Comparison of ENCODE assay signal across 8 mouse cellular contexts in genomic region chr12:15507576-15507975, GRCm38 (mm10).
A peak's percentile ranks its signal among the peaks of the same experiment; 100 is the strongest.
DNase-seq lines count a peak whose midpoint lies in the region; ATAC-seq lines count a peak whose summit lies in the region.

No protein-coding gene starts in this region.

- DNase-seq in 3T3-L1 (ENCODE audit: low read depth, low spot score) (peak; percentile 67), adipocyte (ENCODE audit: low spot score) (peak; percentile 6)
- peak; percentile 29 for DNase-seq in left cerebral cortex, adult 11 months (ENCODE audit: low spot score)
- peak; percentile 50 for DNase-seq in telencephalon, adult 2 months (ENCODE audit: low read depth, low spot score)
- DNase-seq in urinary bladder, postnatal 4 days (ENCODE audit: low spot score in 2 of 2) = no peak
- DNase-seq in testis, postnatal 14 days (ENCODE audit: low spot score) = no peak

- H3K9ac ChIP-seq in forebrain, embryonic 16.5 days (replicated peaks; ENCODE audit: low read depth, low read length) = no peak overlapping the region
- no peak overlapping the region for H3K9ac ChIP-seq in forebrain, embryonic 13.5 days

- 30% methylated on average over 7 of the region's 7 CpGs for WGBS in forebrain, embryonic 16.5 days
- WGBS in forebrain, embryonic 13.5 days = 29% methylated on average over 7 of the region's 7 CpGs

- no peak overlapping the region for H3K4me3 ChIP-seq in forebrain, embryonic 16.5 days (replicated peaks; ENCODE audit: low read length)
- H3K4me3 ChIP-seq in forebrain, embryonic 13.5 days = no peak overlapping the region

- H3K27ac ChIP-seq in forebrain, embryonic 16.5 days (ENCODE audit: low read length) = no peak overlapping the region
- H3K27ac ChIP-seq in forebrain, embryonic 13.5 days = no peak overlapping the region

- no peak overlapping the region for H3K4me2 ChIP-seq in forebrain, embryonic 16.5 days (ENCODE audit: low read length)
- H3K4me2 ChIP-seq in forebrain, embryonic 13.5 days = no peak overlapping the region

- H3K9me3 ChIP-seq in forebrain, embryonic 16.5 days (ENCODE audit: control insufficient read depth, low read length) = no peaks in the 10 kb centered on the region
- no peaks in the 10 kb centered on the region for H3K9me3 ChIP-seq in forebrain, embryonic 13.5 days (replicated peaks)

- peak; percentile 47; the same call in 1 of the 2 replicates for ATAC-seq in forebrain, embryonic 16.5 days
- ATAC-seq in forebrain, embryonic 13.5 days = no peak

- no peaks in the 10 kb centered on the region for H3K27me3 ChIP-seq in forebrain, embryonic 16.5 days (replicated peaks; ENCODE audit: control insufficient read depth, insufficient read depth, low read length)
- no peaks in the 10 kb centered on the region for H3K27me3 ChIP-seq in forebrain, embryonic 13.5 days

- H3K4me1 ChIP-seq in forebrain, embryonic 16.5 days (replicated peaks; ENCODE audit: control insufficient read depth, insufficient read depth, low read length) = no peaks in the 10 kb centered on the region
- no peaks in the 10 kb centered on the region for H3K4me1 ChIP-seq in forebrain, embryonic 13.5 days

- H3K36me3 ChIP-seq in forebrain, embryonic 16.5 days (ENCODE audit: control insufficient read depth, insufficient read depth) = no peaks in the 10 kb centered on the region
- no peaks in the 10 kb centered on the region for H3K36me3 ChIP-seq in forebrain, embryonic 13.5 days (ENCODE audit: poor library complexity, severe bottlenecking)

Comparison
In these comparisons a context has a peak if more than half of its experiments do, and no peak if none do; other contexts are left out.
1. DNase-seq: peak in 3T3-L1 (single experiment), adipocyte (single experiment), left cerebral cortex, adult 11 months (single experiment) and telencephalon, adult 2 months (single experiment); none in urinary bladder, postnatal 4 days (0 of 2) and testis, postnatal 14 days (single experiment).